Mouse (Mus musculus) stomach, embryonic 16.5 days (tissue): ENCODE data around the gene Akt3. TPM values are rescaled to one million over a fixed set of nuclear protein-coding genes. Genes with fewer than 3 reads are reported as not detected.

Experiments used
- ATAC-seq: fragments of 200-750 bp; cut with Nextera tagmentation; 2 replicates; pipeline ENCODE4 v1.8.0; 2017; ENCODE audit warnings: moderate number of reproducible peaks, moderate TSS enrichment; ENCODE audit not compliant: insufficient read depth, low FRiP score
- H3K27ac ChIP-seq: fragments of 300-500 bp; sonication (generic); 2 replicates; pipeline ENCODE4 v1.5.1; 2014; ENCODE audit warnings: low read length
- H3K27me3 ChIP-seq: fragments of 300-500 bp; sonication (generic); 2 replicates; pipeline ENCODE4 v1.6.1; 2014; ENCODE audit warnings: low read length, control low read depth, mixed read lengths; ENCODE audit not compliant: control insufficient read depth, insufficient read depth
- H3K36me3 ChIP-seq: fragments of 300-500 bp; sonication (generic); 2 replicates; pipeline ENCODE4 v1.6.1; 2014; ENCODE audit warnings: low read length; ENCODE audit not compliant: control insufficient read depth, insufficient read depth
- H3K4me1 ChIP-seq: fragments of 300-500 bp; sonication (generic); 2 replicates; pipeline ENCODE4 v1.6.1; 2014; ENCODE audit warnings: low read length, control low read depth, mixed read lengths; ENCODE audit not compliant: control insufficient read depth, insufficient read depth
- H3K4me2 ChIP-seq: fragments of 300-500 bp; sonication (generic); 2 replicates; pipeline ENCODE4 v1.6.1; 2014; ENCODE audit warnings: low read depth, low read length, mixed read lengths
- H3K4me3 ChIP-seq: fragments of 300-500 bp; sonication (generic); replicated peaks from 2 replicates; pipeline ENCODE4 v1.5.1; 2014; ENCODE audit warnings: mild to moderate bottlenecking, low read length
- H3K9ac ChIP-seq: fragments of 300-500 bp; sonication (generic); 2 replicates; pipeline ENCODE4 v1.6.1; 2014; ENCODE audit warnings: low read length
- H3K9me3 ChIP-seq: fragments of 300-500 bp; sonication (generic); replicated peaks from 2 replicates; pipeline ENCODE4 v1.6.1; 2016; ENCODE audit warnings: low read length, control low read depth; ENCODE audit not compliant: control insufficient read depth
- WGBS: fragments of 180-500 bp; shearing (Covaris S2); extraction: QIAGEN DNeasy Blood & Tissue Kit; methylation state at CpG from one replicate; pipeline ENCODE4 v1.1.7; 2014; 5-methylcytosine and 5-hydroxymethylcytosine counted together
- polyA plus RNA-seq: library from polyadenylated mRNA; unstranded; fragments of >200 nt; fragmentation: Nextera tagmentation; extraction: Ambion mirVana; gene quantifications from 2 replicates; pipeline ENCODE4 v1.2.1, GENCODE M21; 2015

The Akt3 gene
- polyA plus RNA-seq, 1 experiment from 2014 or later = 4.4 TPM

GRCm38 (mm10) chr1:177004041-177004741, 253.8 kb downstream of the Akt3 start:
- no peak for ATAC-seq

GRCm38 (mm10) chr1:177002951-177003350, 255.1 kb downstream of the Akt3 start:
- H3K9ac ChIP-seq = no peak overlapping the region
- no peak for ATAC-seq
- H3K27ac ChIP-seq = no peak overlapping the region
- H3K4me3 ChIP-seq = no peak overlapping the region
- no peaks in the 10 kb centered on the region for H3K36me3 ChIP-seq
- H3K4me1 ChIP-seq = peaks cover 6% of the 10 kb centered on the region; the same call in 1 of the 2 replicates
- no peaks in the 10 kb centered on the region for H3K9me3 ChIP-seq
- no peak overlapping the region for H3K4me2 ChIP-seq
- H3K27me3 ChIP-seq = no peaks in the 10 kb centered on the region
- 72% methylated on average over 6 of the region's 6 CpGs for WGBS

More at GRCm38 (mm10) chr1:177004041-177004741, 253.8 kb downstream of the Akt3 start:
- no peaks in the 10 kb centered on the region; the same call in 1 of the 2 replicates for H3K4me1 ChIP-seq
- no peaks in the 10 kb centered on the region for H3K27me3 ChIP-seq
- WGBS = 82% methylated on average over 4 of the region's 4 CpGs
- no peak overlapping the region for H3K9ac ChIP-seq
- no peak overlapping the region for H3K27ac ChIP-seq
- no peak overlapping the region for H3K4me2 ChIP-seq
- H3K36me3 ChIP-seq = no peaks in the 10 kb centered on the region
- no peak overlapping the region for H3K4me3 ChIP-seq
- H3K9me3 ChIP-seq = no peaks in the 10 kb centered on the region

GRCm38 (mm10) chr1:176999011-176999410, 259.0 kb downstream of the Akt3 start:
- Histone ChIP-seq H3K9me3 (no peaks in the 10 kb centered on the region), H3K27ac (no peak overlapping the region), H3K4me2 (no peak overlapping the region), H3K36me3 (no peaks in the 10 kb centered on the region), H3K4me1 (peaks cover 21% of the 10 kb centered on the region), H3K27me3 (no peaks in the 10 kb centered on the region), H3K4me3 (no peak overlapping the region), H3K9ac (no peak overlapping the region)
- ATAC-seq = no peak
- 40% methylated on average over 6 of the region's 6 CpGs for WGBS

GRCm38 (mm10) chr1:176997711-176998689, 260.0 kb downstream of the Akt3 start:
- ATAC-seq = peak; percentile 58; the same call in 1 of the 2 replicates
- 54% methylated on average over 33 of the region's 33 CpGs for WGBS
- no peaks in the 10 kb centered on the region for H3K27me3 ChIP-seq
- no peaks in the 10 kb centered on the region for H3K36me3 ChIP-seq
- no peaks in the 10 kb centered on the region for H3K9me3 ChIP-seq
- H3K4me1 ChIP-seq = peaks cover 22% of the 10 kb centered on the region
- H3K27ac ChIP-seq = no peak overlapping the region
- H3K9ac ChIP-seq = no peak overlapping the region; the same call in 1 of the 2 replicates
- peak overlapping the region; percentile 21; the same call in 1 of the 2 replicates for H3K4me3 ChIP-seq
- H3K4me2 ChIP-seq = peak overlapping the region; percentile 39; the same call in 1 of the 2 replicates

GRCm38 (mm10) chr1:176997254-176997653, 260.7 kb downstream of the Akt3 start:
- peak overlapping the region; percentile 39; the same call in 1 of the 2 replicates for H3K4me2 ChIP-seq
- H3K27ac ChIP-seq = no peak overlapping the region
- 0 out of 2 replicates have a peak overlapping the region, but pooled peaks have one; percentile 21 for H3K4me3 ChIP-seq
- H3K27me3 ChIP-seq = no peaks in the 10 kb centered on the region
- H3K9me3 ChIP-seq = no peaks in the 10 kb centered on the region
- no peaks in the 10 kb centered on the region for H3K36me3 ChIP-seq
- H3K4me1 ChIP-seq = peaks cover 22% of the 10 kb centered on the region
- 71% methylated on average over 6 of the region's 6 CpGs for WGBS
- H3K9ac ChIP-seq = no peak overlapping the region
- ATAC-seq = no peak

- H3K36me3 ChIP-seq = no peaks in the 10 kb centered on the region
- peak overlapping the region; percentile 26; the same call in 1 of the 2 replicates for H3K9ac ChIP-seq
- peak overlapping the region; percentile 38; the same call in 1 of the 2 replicates for H3K4me2 ChIP-seq
- no peak overlapping the region for H3K27ac ChIP-seq
- H3K27me3 ChIP-seq = no peaks in the 10 kb centered on the region
- H3K4me1 ChIP-seq = peaks cover 22% of the 10 kb centered on the region
- 44% methylated on average over 16 of the region's 16 CpGs for WGBS
- H3K9me3 ChIP-seq = no peaks in the 10 kb centered on the region
- no peak overlapping the region for H3K4me3 ChIP-seq
- ATAC-seq = no peak
Observed at GRCm38 (mm10) chr1:176996630-176997201, 261.3 kb downstream of the Akt3 start.

- H3K4me2 ChIP-seq = no peak overlapping the region
- peaks cover 22% of the 10 kb centered on the region for H3K4me1 ChIP-seq
- no peak overlapping the region for H3K27ac ChIP-seq
- H3K4me3 ChIP-seq = no peak overlapping the region
- no peaks in the 10 kb centered on the region for H3K9me3 ChIP-seq
- no peaks in the 10 kb centered on the region for H3K36me3 ChIP-seq
- no peak overlapping the region for H3K9ac ChIP-seq
- 86% methylated on average over 3 of the region's 3 CpGs for WGBS
- no peak for ATAC-seq
- no peaks in the 10 kb centered on the region for H3K27me3 ChIP-seq
Observed at GRCm38 (mm10) chr1:176996166-176996565, 261.8 kb downstream of the Akt3 start.

GRCm38 (mm10) chr1:176995419-176995775, 262.6 kb downstream of the Akt3 start:
- H3K27ac ChIP-seq = no peak overlapping the region
- peaks cover 22% of the 10 kb centered on the region for H3K4me1 ChIP-seq
- WGBS = 77% methylated on average over 4 of the region's 4 CpGs
- no peaks in the 10 kb centered on the region for H3K9me3 ChIP-seq
- H3K27me3 ChIP-seq = no peaks in the 10 kb centered on the region
- no peak overlapping the region for H3K4me2 ChIP-seq
- H3K4me3 ChIP-seq = no peak overlapping the region
- no peaks in the 10 kb centered on the region for H3K36me3 ChIP-seq
- no peak overlapping the region for H3K9ac ChIP-seq
- ATAC-seq = no peak
